Mouse (Mus musculus): ENCODE results near the gene Hcrt. TPM values are rescaled to one million over a fixed set of nuclear protein-coding genes. Genes with fewer than 3 reads are reported as not detected.

Gene Hcrt
- polyA plus RNA-seq, 1 experiment from 2014 or later, result not detected

- WGBS, result 90% methylated on average over 9 of the region's 9 CpGs
- Histone ChIP-seq H3K27me3 (ENCODE audit: control insufficient read depth, insufficient read depth, low read length) (no peaks in the 10 kb centered on the region), H3K36me3 (replicated peaks; ENCODE audit: control insufficient read depth, insufficient read depth) (no peaks in the 10 kb centered on the region; the same call in 1 of the 2 replicates), H3K4me1 (replicated peaks; ENCODE audit: control insufficient read depth, insufficient read depth, low read length) (peaks cover 9% of the 10 kb centered on the region), H3K4me2 (replicated peaks) (no peak overlapping the region), H3K27ac (no peak overlapping the region), H3K9ac (no peak overlapping the region), H3K4me3 (replicated peaks; ENCODE audit: low read length) (no peak overlapping the region), H3K9me3 (ENCODE audit: control insufficient read depth, low read length) (no peaks in the 10 kb centered on the region)
- DNase-seq (ENCODE audit: low spot score), result no peak
- ATAC-seq (ENCODE audit: low FRiP score), result no peak
Measured at GRCm38 (mm10) chr11:100735134-100735865, 27.4 kb downstream of the Hcrt start.

- ATAC-seq (ENCODE audit: low FRiP score), result no peak
- Histone ChIP-seq H3K4me2 (replicated peaks) (no peak overlapping the region), H3K9me3 (ENCODE audit: control insufficient read depth, low read length) (no peaks in the 10 kb centered on the region), H3K9ac (no peak overlapping the region), H3K4me3 (replicated peaks; ENCODE audit: low read length) (no peak overlapping the region), H3K27me3 (ENCODE audit: control insufficient read depth, insufficient read depth, low read length) (no peaks in the 10 kb centered on the region), H3K36me3 (replicated peaks; ENCODE audit: control insufficient read depth, insufficient read depth) (peaks cover 13% of the 10 kb centered on the region), H3K27ac (no peak overlapping the region), H3K4me1 (replicated peaks; ENCODE audit: control insufficient read depth, insufficient read depth, low read length) (no peaks in the 10 kb centered on the region)
- WGBS, result 85% methylated on average over 6 of the region's 6 CpGs
- DNase-seq (ENCODE audit: low spot score), result no peak
Measured at GRCm38 (mm10) chr11:100730477-100731205, 32.1 kb downstream of the Hcrt start.

- no peak overlapping the region for H3K4me2 ChIP-seq (replicated peaks)
- 90% methylated on average over 4 of the region's 4 CpGs for WGBS
- H3K4me3 ChIP-seq (replicated peaks; ENCODE audit: low read length), result no peak overlapping the region
- no peaks in the 10 kb centered on the region for H3K27me3 ChIP-seq (ENCODE audit: control insufficient read depth, insufficient read depth, low read length)
- ATAC-seq (ENCODE audit: low FRiP score), result no peak
- H3K27ac ChIP-seq, result no peak overlapping the region
- H3K9ac ChIP-seq, result no peak overlapping the region
- no peaks in the 10 kb centered on the region for H3K4me1 ChIP-seq (replicated peaks; ENCODE audit: control insufficient read depth, insufficient read depth, low read length)
- peaks cover 13% of the 10 kb centered on the region for H3K36me3 ChIP-seq (replicated peaks; ENCODE audit: control insufficient read depth, insufficient read depth)
- no peak for DNase-seq (ENCODE audit: low spot score)
- no peaks in the 10 kb centered on the region for H3K9me3 ChIP-seq (ENCODE audit: control insufficient read depth, low read length)
Measured at GRCm38 (mm10) chr11:100729976-100730375, 32.8 kb downstream of the Hcrt start.

- H3K9ac ChIP-seq, result no peak overlapping the region
- 92% methylated on average over 6 of the region's 6 CpGs for WGBS
Measured at GRCm38 (mm10) chr11:100728601-100729000, 34.1 kb downstream of the Hcrt start.

GRCm38 (mm10) chr11:100727201-100727600 is 35.5 kb downstream of the Hcrt start:
- peaks cover 13% of the 10 kb centered on the region for H3K36me3 ChIP-seq (replicated peaks; ENCODE audit: control insufficient read depth, insufficient read depth)
- no peak for DNase-seq (ENCODE audit: low spot score)
- no peaks in the 10 kb centered on the region for H3K9me3 ChIP-seq (ENCODE audit: control insufficient read depth, low read length)
- H3K9ac ChIP-seq, result no peak overlapping the region
- 91% methylated on average over 3 of the region's 3 CpGs for WGBS
- H3K4me3 ChIP-seq (replicated peaks; ENCODE audit: low read length), result no peak overlapping the region
- H3K4me1 ChIP-seq (replicated peaks; ENCODE audit: control insufficient read depth, insufficient read depth, low read length), result peaks cover 4% of the 10 kb centered on the region; the same call in 1 of the 2 replicates
- H3K4me2 ChIP-seq (replicated peaks), result no peak overlapping the region
- no peaks in the 10 kb centered on the region for H3K27me3 ChIP-seq (ENCODE audit: control insufficient read depth, insufficient read depth, low read length)
- no peak for ATAC-seq (ENCODE audit: low FRiP score)
- H3K27ac ChIP-seq, result no peak overlapping the region

More at GRCm38 (mm10) chr11:100728601-100729000, 34.1 kb downstream of the Hcrt start:
- no peak for DNase-seq (ENCODE audit: low spot score)
- H3K27me3 ChIP-seq (ENCODE audit: control insufficient read depth, insufficient read depth, low read length), result no peaks in the 10 kb centered on the region
- H3K9me3 ChIP-seq (ENCODE audit: control insufficient read depth, low read length), result no peaks in the 10 kb centered on the region
- no peak overlapping the region for H3K27ac ChIP-seq
- no peak for ATAC-seq (ENCODE audit: low FRiP score)
- peaks cover 13% of the 10 kb centered on the region for H3K36me3 ChIP-seq (replicated peaks; ENCODE audit: control insufficient read depth, insufficient read depth)
- no peak overlapping the region for H3K4me2 ChIP-seq (replicated peaks)
- H3K4me1 ChIP-seq (replicated peaks; ENCODE audit: control insufficient read depth, insufficient read depth, low read length), result no peaks in the 10 kb centered on the region
- no peak overlapping the region for H3K4me3 ChIP-seq (replicated peaks; ENCODE audit: low read length)

GRCm38 (mm10) chr11:100724919-100725512 is 37.7 kb downstream of the Hcrt start:
- no peak overlapping the region for H3K9ac ChIP-seq
- no peak overlapping the region for H3K4me2 ChIP-seq (replicated peaks)
- DNase-seq (ENCODE audit: low spot score) (no peak), ATAC-seq (ENCODE audit: low FRiP score) (no peak)
- H3K27me3 ChIP-seq (ENCODE audit: control insufficient read depth, insufficient read depth, low read length), result no peaks in the 10 kb centered on the region
- peaks cover 13% of the 10 kb centered on the region for H3K36me3 ChIP-seq (replicated peaks; ENCODE audit: control insufficient read depth, insufficient read depth)
- H3K4me3 ChIP-seq (replicated peaks; ENCODE audit: low read length), result no peak overlapping the region
- peaks cover 8% of the 10 kb centered on the region for H3K4me1 ChIP-seq (replicated peaks; ENCODE audit: control insufficient read depth, insufficient read depth, low read length)
- no peaks in the 10 kb centered on the region for H3K9me3 ChIP-seq (ENCODE audit: control insufficient read depth, low read length)
- 67% methylated on average over 5 of the region's 5 CpGs for WGBS
- no peak overlapping the region for H3K27ac ChIP-seq

- ATAC-seq (ENCODE audit: low FRiP score) (no peak), DNase-seq (ENCODE audit: low spot score) (no peak)
- H3K4me1 ChIP-seq (replicated peaks; ENCODE audit: control insufficient read depth, insufficient read depth, low read length), result peaks cover 8% of the 10 kb centered on the region
- peaks cover 17% of the 10 kb centered on the region for H3K36me3 ChIP-seq (replicated peaks; ENCODE audit: control insufficient read depth, insufficient read depth)
- H3K9me3 ChIP-seq (ENCODE audit: control insufficient read depth, low read length), result no peaks in the 10 kb centered on the region
- no peak overlapping the region for H3K4me3 ChIP-seq (replicated peaks; ENCODE audit: low read length)
- 62% methylated on average over 2 of the region's 2 CpGs for WGBS
- H3K9ac ChIP-seq, result no peak overlapping the region
- no peak overlapping the region for H3K4me2 ChIP-seq (replicated peaks)
- H3K27me3 ChIP-seq (ENCODE audit: control insufficient read depth, insufficient read depth, low read length), result no peaks in the 10 kb centered on the region
- no peak overlapping the region for H3K27ac ChIP-seq
Measured at GRCm38 (mm10) chr11:100722493-100723028, 40.2 kb downstream of the Hcrt start.

- DNase-seq (ENCODE audit: low spot score) (no peak), ATAC-seq (ENCODE audit: low FRiP score) (no peak)
- Histone ChIP-seq H3K9me3 (ENCODE audit: control insufficient read depth, low read length) (no peaks in the 10 kb centered on the region), H3K36me3 (replicated peaks; ENCODE audit: control insufficient read depth, insufficient read depth) (peaks cover 24% of the 10 kb centered on the region), H3K4me2 (replicated peaks) (no peak overlapping the region), H3K4me3 (replicated peaks; ENCODE audit: low read length) (no peak overlapping the region), H3K27ac (peak overlapping the region; percentile 56; the same call in 1 of the 2 replicates), H3K4me1 (replicated peaks; ENCODE audit: control insufficient read depth, insufficient read depth, low read length) (peaks cover 8% of the 10 kb centered on the region), H3K9ac (peak overlapping the region; percentile 20; the same call in 1 of the 2 replicates), H3K27me3 (ENCODE audit: control insufficient read depth, insufficient read depth, low read length) (no peaks in the 10 kb centered on the region)
- WGBS, result 72% methylated on average over 8 of the region's 8 CpGs
Measured at GRCm38 (mm10) chr11:100721776-100722492, 40.8 kb downstream of the Hcrt start.
